Mouse (Mus musculus) intestine, postnatal 0 days (tissue): ENCODE results near the gene Tmem219. TPM values are rescaled to one million over a fixed set of nuclear protein-coding genes. Genes with fewer than 3 reads are reported as not detected.

ENCODE experiments used
- ATAC-seq: fragments of 200-750 bp; cut with Nextera tagmentation; 2 replicates; pipeline ENCODE4 v1.8.0; 2017; ENCODE audit warnings: mild to moderate bottlenecking, moderate TSS enrichment, moderate library complexity
- H3K27ac ChIP-seq: fragments of 300-500 bp; sonication (generic); 2 replicates; pipeline ENCODE4 v1.5.1; 2014; ENCODE audit warnings: mild to moderate bottlenecking, low read depth, low read length, moderate library complexity
- H3K27me3 ChIP-seq: fragments of 300-500 bp; sonication (generic); replicated peaks from 2 replicates; pipeline ENCODE4 v1.6.1; 2014; ENCODE audit warnings: low read length, mixed read lengths; ENCODE audit not compliant: control insufficient read depth, insufficient read depth
- H3K36me3 ChIP-seq: fragments of 300-500 bp; sonication (generic); 2 replicates; pipeline ENCODE4 v1.6.1; 2014; ENCODE audit warnings: mild to moderate bottlenecking, moderate library complexity; ENCODE audit not compliant: control insufficient read depth, insufficient read depth
- H3K4me1 ChIP-seq: fragments of 300-500 bp; sonication (generic); replicated peaks from 2 replicates; pipeline ENCODE4 v1.6.1; 2014; ENCODE audit warnings: antibody characterized with exemption, low read length, mixed read lengths; ENCODE audit not compliant: control insufficient read depth, insufficient read depth
- H3K4me2 ChIP-seq: fragments of 300-500 bp; sonication (generic); replicated peaks from 2 replicates; pipeline ENCODE4 v1.6.1; 2014; ENCODE audit warnings: low read depth, mild to moderate bottlenecking, moderate library complexity
- H3K4me3 ChIP-seq: fragments of 300-500 bp; sonication (generic); 2 replicates; pipeline ENCODE4 v1.5.1; 2014; ENCODE audit warnings: low read depth, low read length
- H3K9ac ChIP-seq: fragments of 300-500 bp; sonication (generic); 2 replicates; pipeline ENCODE4 v1.6.1; 2014; ENCODE audit warnings: mild to moderate bottlenecking, low read depth, low read length
- H3K9me3 ChIP-seq: fragments of 300-500 bp; sonication (generic); 2 replicates; pipeline ENCODE4 v1.6.1; 2016; ENCODE audit warnings: mixed run types; ENCODE audit not compliant: control insufficient read depth
- CTCF ChIP-seq: sonication (generic); IDR thresholded peaks from 2 replicates; pipeline ENCODE4 v1.5.1; 2016; ENCODE audit warnings: low read depth, mild to moderate bottlenecking, control low read depth, antibody characterized with exemption, moderate library complexity
- WGBS: fragments of 180-500 bp; shearing (Covaris S2); extraction: QIAGEN DNeasy Blood & Tissue Kit; methylation state at CpG from one replicate; pipeline ENCODE4 v1.1.7; 2014; 5-methylcytosine and 5-hydroxymethylcytosine counted together
- polyA plus RNA-seq: library from polyadenylated mRNA; unstranded; fragments of >200 nt; fragmentation: Nextera tagmentation; extraction: Ambion mirVana; gene quantifications from 2 replicates; pipeline ENCODE4 v1.2.1, GENCODE M21; 2015

Gene Tmem219
- polyA plus RNA-seq, 1 experiment from 2014 or later: 73.5 TPM

DNA sequence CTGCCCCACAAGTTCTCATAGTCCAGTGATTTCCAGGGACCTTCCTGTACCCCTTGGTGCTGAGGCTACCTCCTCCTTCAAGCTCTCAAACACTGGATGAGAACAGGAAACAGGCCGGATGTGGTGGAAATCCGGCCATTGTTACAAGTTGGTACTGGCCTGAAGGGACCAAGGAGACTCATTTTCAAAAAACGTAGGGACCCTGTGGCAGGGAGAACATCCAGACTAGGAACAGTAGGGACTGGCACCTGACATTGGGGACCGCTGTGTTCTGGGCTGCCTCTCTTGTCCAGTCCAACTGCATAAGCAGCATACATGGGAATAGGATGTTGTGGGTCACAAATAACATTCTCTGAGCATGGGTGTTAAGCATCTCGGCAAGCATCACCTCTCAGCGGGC lies 41.7 kb downstream of the Tmem219 start:
- no peak for TF ChIP-seq CTCF
- no peak for ATAC-seq
- 0 out of 2 replicates have a peak, but pooled peaks cover 5% of the 10 kb centered on the region for H3K4me1 ChIP-seq
- H3K4me3 ChIP-seq: no peak overlapping the region
- no peaks in the 10 kb centered on the region for H3K9me3 ChIP-seq
- no peak overlapping the region for H3K9ac ChIP-seq
- peak overlapping the region; percentile 9; the same call in 1 of the 2 replicates for H3K27ac ChIP-seq
- no peaks in the 10 kb centered on the region for H3K27me3 ChIP-seq
- no peak overlapping the region for H3K4me2 ChIP-seq
- WGBS: 71% methylated on average over 6 of the region's 6 CpGs
- H3K36me3 ChIP-seq: peaks cover 49% of the 10 kb centered on the region

DNA sequence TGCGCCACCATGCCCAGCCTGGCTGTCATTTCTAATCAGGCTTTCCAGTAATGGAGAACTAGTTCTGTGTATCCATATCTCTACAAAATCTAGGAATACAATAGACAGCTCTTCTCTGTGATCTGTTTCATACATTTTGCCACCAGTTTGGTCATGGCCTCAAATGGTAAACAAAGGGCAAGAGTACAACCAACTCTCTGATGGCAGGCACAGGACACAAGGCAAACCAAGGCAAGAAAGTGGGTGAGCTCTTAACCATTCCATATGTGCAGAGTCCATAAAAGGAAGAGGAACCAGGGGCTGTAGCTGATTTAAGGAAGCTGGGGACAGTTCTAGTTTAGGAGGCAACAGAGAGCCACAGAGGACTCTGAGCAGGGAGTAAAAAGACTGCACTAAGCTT lies 45.5 kb downstream of the Tmem219 start:
- TF ChIP-seq CTCF: no peak
- ATAC-seq: no peak
- Histone ChIP-seq H3K36me3 (peaks cover 87% of the 10 kb centered on the region), H3K9me3 (no peaks in the 10 kb centered on the region), H3K27me3 (no peaks in the 10 kb centered on the region), H3K4me1 (no peaks in the 10 kb centered on the region), H3K4me2 (no peak overlapping the region), H3K27ac (no peak overlapping the region), H3K9ac (no peak overlapping the region), H3K4me3 (no peak overlapping the region)
- WGBS: 100% methylated on average over 1 of the region's 1 CpGs

DNA sequence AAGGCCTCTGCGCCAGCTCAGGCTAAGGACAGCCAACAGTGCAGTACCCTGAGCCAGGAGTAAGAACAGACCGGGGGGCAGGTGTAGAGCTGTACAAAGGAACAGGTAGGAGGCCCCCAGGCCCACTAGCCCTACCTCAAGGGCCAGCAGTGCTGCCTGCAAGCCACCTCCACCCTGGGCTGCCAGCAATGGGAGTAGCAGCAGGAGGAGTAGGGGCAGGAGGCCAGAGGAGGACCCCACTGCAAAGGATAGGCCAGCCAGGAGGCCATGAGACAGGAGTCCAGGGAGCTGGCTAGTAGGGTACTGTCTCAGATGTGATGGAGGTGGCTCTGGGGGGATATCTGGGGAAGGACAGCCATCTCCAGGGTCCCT lies 52.2 kb downstream of the Tmem219 start:
- no peak overlapping the region for H3K27ac ChIP-seq
- H3K27me3 ChIP-seq: no peaks in the 10 kb centered on the region
- H3K4me1 ChIP-seq: no peaks in the 10 kb centered on the region
- WGBS: 93% methylated on average over 2 of the region's 2 CpGs
- no peak for TF ChIP-seq CTCF
- no peak overlapping the region for H3K9ac ChIP-seq
- no peak for ATAC-seq
- no peaks in the 10 kb centered on the region for H3K9me3 ChIP-seq
- H3K4me3 ChIP-seq: no peak overlapping the region
- peaks cover 98% of the 10 kb centered on the region for H3K36me3 ChIP-seq
- no peak overlapping the region for H3K4me2 ChIP-seq

DNA sequence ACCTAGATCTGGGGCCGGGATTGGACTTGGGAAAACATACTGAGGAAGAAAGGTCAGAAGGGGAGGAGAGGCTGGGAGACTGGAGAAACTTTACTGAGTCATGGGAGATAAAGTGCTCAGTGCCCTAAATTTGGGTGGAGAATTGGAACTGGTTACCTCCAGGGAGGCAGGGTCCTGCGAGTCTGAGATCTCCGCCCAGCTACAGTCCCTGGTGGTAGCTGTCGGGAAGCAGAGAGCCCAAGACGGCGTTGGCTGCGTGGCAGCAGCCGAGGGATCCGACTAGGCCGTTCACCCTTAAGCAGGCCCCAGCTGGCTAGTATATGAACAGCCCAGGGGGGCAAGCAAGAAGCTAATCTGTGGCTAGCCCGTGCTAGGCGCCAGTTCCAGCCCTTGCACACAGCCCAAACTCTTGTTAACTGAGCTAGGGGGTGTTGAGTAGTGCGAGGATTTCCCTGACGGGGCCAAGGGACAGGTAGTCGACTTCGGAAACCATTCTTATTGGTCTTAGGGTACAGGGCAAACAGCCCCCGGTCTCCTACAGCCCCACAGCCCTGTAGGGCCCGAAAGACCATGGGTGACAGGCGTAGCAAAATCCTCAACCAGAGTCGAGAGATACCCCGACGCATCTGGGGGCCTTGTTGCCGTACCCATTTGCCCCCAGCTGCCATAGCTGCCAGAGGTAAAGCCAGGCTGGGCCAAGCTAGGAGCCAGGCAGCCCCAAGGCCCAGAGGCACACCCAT lies 52.8 kb downstream of the Tmem219 start:
- no peak for TF ChIP-seq CTCF
- WGBS: 91% methylated on average over 23 of the region's 23 CpGs
- Histone ChIP-seq H3K27me3 (no peaks in the 10 kb centered on the region), H3K27ac (no peak overlapping the region), H3K4me2 (no peak overlapping the region), H3K9me3 (no peaks in the 10 kb centered on the region), H3K36me3 (peaks cover 92% of the 10 kb centered on the region), H3K4me3 (no peak overlapping the region), H3K4me1 (no peaks in the 10 kb centered on the region), H3K9ac (no peak overlapping the region)
- no peak for ATAC-seq

DNA sequence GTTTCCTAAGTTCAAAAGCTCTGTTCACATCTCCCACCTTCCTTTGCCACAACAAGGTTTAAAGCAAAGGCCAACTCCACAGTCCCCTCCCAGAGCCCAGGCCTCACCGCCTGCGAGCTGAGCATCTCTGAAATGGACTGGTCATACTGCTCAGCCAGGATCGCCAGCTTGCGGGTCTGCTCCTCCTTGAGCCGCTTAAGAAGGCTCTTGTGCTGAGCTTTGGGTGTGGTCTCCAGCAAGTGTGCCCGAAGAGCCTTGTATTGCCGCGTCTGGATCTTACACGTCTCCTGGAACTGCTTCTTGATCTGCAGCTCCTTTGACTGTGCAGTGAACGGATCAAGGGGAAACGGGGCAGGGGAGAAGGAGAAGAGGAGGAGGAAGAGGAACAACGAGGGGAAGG lies 54.7 kb downstream of the Tmem219 start:
- no peak for ATAC-seq
- no peak for TF ChIP-seq CTCF

DNA sequence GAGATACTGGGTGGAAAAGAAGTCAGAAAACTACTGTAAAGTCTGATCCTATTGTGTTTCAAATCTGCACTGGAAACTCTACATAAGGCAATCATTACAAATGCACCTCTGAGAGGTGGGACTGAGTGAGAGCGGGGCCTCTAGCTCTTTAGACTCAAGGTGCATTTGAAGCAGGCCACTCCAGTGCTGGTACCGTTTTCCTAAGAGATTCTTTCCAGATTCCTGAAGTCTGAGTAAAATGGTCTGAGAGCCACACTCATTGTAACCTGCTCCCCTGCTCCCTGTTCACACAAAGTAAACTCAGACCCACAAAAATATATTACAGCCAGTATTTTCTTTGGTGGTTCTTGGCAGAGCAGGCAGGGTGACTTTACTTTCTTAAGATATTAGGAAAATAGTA lies 55.2 kb downstream of the Tmem219 start:
- Histone ChIP-seq H3K9ac (no peak overlapping the region), H3K36me3 (peaks cover 75% of the 10 kb centered on the region), H3K27me3 (no peaks in the 10 kb centered on the region), H3K4me3 (no peak overlapping the region), H3K4me2 (no peak overlapping the region), H3K4me1 (no peaks in the 10 kb centered on the region), H3K27ac (no peak overlapping the region), H3K9me3 (no peaks in the 10 kb centered on the region)
- no peak for TF ChIP-seq CTCF
- 80% methylated on average over 2 of the region's 2 CpGs for WGBS
- ATAC-seq: no peak

More for the DNA sequence above, 54.7 kb downstream of the Tmem219 start:
- H3K4me3 ChIP-seq: no peak overlapping the region
- no peaks in the 10 kb centered on the region for H3K9me3 ChIP-seq
- no peaks in the 10 kb centered on the region for H3K4me1 ChIP-seq
- H3K27ac ChIP-seq: no peak overlapping the region
- no peak overlapping the region for H3K9ac ChIP-seq
- H3K27me3 ChIP-seq: no peaks in the 10 kb centered on the region
- peaks cover 80% of the 10 kb centered on the region for H3K36me3 ChIP-seq
- 78% methylated on average over 12 of the region's 12 CpGs for WGBS
- no peak overlapping the region for H3K4me2 ChIP-seq
